Mouse (Mus musculus) lung, embryonic 16.5 days (tissue): ENCODE data around the gene Efhc1. TPM values are rescaled to one million over a fixed set of nuclear protein-coding genes. Genes with fewer than 3 reads are reported as not detected.
"Not testable (repeated sequence)": the region's sequence is repeated elsewhere in the genome, so short reads cannot be mapped to it uniquely, and the experiment has no call there.

Experiments
- ATAC-seq: fragments of 200-750 bp; cut with Nextera tagmentation; 2 replicates; pipeline ENCODE4 v1.8.0; 2017; ENCODE audit warnings: low read depth, mild to moderate bottlenecking, moderate library complexity
- H3K27ac ChIP-seq: fragments of 300-500 bp; sonication (generic); 2 replicates; pipeline ENCODE4 v1.5.1; 2014; ENCODE audit warnings: mild to moderate bottlenecking, control low read depth, low read length
- H3K27me3 ChIP-seq: fragments of 300-500 bp; sonication (generic); 2 replicates; pipeline ENCODE4 v1.6.1; 2014; ENCODE audit warnings: low read depth, low read length, mixed read lengths; ENCODE audit not compliant: control insufficient read depth, insufficient read depth
- H3K36me3 ChIP-seq: fragments of 300-500 bp; sonication (generic); 2 replicates; pipeline ENCODE4 v1.6.1; 2014; ENCODE audit warnings: low read length; ENCODE audit not compliant: control insufficient read depth, insufficient read depth
- H3K4me1 ChIP-seq: fragments of 300-500 bp; sonication (generic); replicated peaks from 2 replicates; pipeline ENCODE4 v1.6.1; 2014; ENCODE audit warnings: low read length, mixed read lengths; ENCODE audit not compliant: control insufficient read depth, insufficient read depth
- H3K4me2 ChIP-seq: fragments of 300-500 bp; sonication (generic); 2 replicates; pipeline ENCODE4 v1.6.1; 2014; ENCODE audit warnings: low read depth, low read length, control low read depth
- H3K4me3 ChIP-seq: fragments of 300-500 bp; sonication (generic); 2 replicates; pipeline ENCODE4 v1.5.1; 2014; ENCODE audit warnings: mild to moderate bottlenecking, low read length, control low read depth
- H3K9ac ChIP-seq: fragments of 300-500 bp; sonication (generic); 2 replicates; pipeline ENCODE4 v1.6.1; 2014; ENCODE audit warnings: low read length, control low read depth
- H3K9me3 ChIP-seq: fragments of 300-500 bp; sonication (generic); 2 replicates; pipeline ENCODE4 v1.6.1; 2016; ENCODE audit warnings: low read length; ENCODE audit not compliant: control insufficient read depth
- WGBS: fragments of 180-500 bp; shearing (Covaris S2); extraction: QIAGEN DNeasy Blood & Tissue Kit; methylation state at CpG from one replicate; pipeline ENCODE4 v1.1.7; 2014; 5-methylcytosine and 5-hydroxymethylcytosine counted together
- polyA plus RNA-seq: library from polyadenylated mRNA; unstranded; fragments of >200 nt; fragmentation: Nextera tagmentation; extraction: Ambion mirVana; gene quantifications from 2 replicates; pipeline ENCODE4 v1.2.1, GENCODE M21; 2015

Efhc1 gene
- polyA plus RNA-seq, 1 experiment from 2014 or later = 8.1 TPM

DNA sequence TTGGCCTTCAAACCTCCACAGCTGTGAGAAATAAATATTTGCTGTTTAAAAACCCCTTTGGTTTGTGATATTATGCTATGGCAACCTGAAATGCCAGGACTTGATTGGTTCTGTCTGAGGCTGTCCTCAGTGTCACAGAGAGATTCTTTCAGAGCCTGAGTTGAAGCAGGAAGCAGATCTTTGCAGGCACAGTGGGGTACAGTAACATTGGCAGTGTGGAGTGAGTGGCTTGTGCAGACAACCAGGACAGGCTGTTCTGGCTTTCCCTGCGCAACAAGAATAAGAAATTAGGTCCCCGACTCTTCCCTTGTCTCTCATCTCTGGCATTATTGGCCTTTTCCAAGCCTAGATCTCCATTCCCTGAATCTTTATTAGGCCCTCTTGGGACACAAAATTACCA lies 31.7 kb upstream of the Efhc1 start:
- WGBS = 92% methylated on average over 2 of the region's 2 CpGs
- H3K4me3 ChIP-seq = no peak overlapping the region
- peaks cover 7% of the 10 kb centered on the region for H3K4me1 ChIP-seq
- H3K36me3 ChIP-seq = no peaks in the 10 kb centered on the region
- no peak overlapping the region for H3K9ac ChIP-seq
- no peak overlapping the region for H3K27ac ChIP-seq
- H3K27me3 ChIP-seq = no peaks in the 10 kb centered on the region
- ATAC-seq = no peak
- H3K9me3 ChIP-seq = no peaks in the 10 kb centered on the region
- H3K4me2 ChIP-seq = no peak overlapping the region

DNA sequence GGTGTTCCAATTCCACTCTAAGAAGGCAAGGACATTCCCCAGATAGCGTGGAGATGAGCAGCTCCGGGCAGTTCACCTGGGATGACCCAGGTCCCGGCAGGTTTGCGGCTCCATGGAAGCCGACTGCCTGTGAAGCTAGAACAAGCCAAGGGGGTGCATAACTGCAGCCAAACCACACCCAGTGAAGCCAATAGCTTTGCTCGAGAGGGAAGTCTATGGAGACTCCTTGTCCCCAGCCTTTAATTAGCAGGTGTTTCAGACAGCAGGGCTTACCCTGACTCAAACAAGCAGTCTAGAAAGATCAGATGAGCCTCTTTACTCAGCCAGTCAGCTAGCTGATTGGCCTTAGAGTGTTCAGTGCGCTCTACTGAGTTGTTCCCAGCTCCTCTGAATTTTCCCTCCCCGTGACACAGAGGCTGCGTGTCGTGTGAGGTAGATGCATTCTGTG lies 30.3 kb upstream of the Efhc1 start:
- ATAC-seq = no peak

DNA sequence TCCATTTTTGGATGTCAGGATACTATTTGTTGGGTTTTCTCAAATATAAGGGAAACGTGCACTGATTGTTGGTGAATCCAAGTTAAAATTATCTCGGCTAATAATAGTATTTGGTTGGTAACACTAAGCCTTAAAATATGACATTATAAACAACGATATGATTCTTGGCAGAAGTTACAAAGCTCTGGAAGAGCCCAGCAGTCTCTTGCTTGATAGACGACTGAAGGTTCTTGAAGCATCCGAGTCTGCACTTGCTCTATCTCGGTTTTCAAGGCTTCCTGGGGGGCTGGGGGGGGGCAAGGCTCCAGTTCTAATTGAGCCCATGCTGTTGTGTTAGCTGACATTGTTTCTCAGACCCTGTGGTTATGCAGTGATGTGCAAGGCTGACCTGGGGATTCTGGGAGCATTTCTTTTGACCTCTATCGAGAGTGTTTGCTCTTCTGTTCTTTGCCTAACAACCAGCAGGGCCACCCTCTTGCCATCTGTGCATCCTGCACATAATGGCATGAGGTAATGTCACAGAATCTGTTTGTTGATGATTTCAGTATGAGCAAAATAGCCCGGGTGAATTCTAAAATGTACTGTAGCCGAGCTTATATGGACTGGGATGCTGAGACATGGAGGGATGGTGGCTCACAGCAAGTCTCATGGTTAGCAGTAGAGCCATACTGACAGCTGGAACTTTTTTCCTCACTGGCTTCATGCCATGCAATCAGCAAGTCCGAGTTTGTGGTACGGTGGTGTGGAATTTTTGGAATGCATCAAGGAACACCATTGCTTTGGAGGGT lies 28.6 kb upstream of the Efhc1 start:
- peak; percentile 86 for ATAC-seq
- 26% methylated on average over 11 of the region's 11 CpGs for WGBS
- peak overlapping the region; percentile 26; the same call in 1 of the 2 replicates for H3K4me2 ChIP-seq
- peak overlapping the region; percentile 56 for H3K27ac ChIP-seq
- H3K4me3 ChIP-seq = no peak overlapping the region
- no peaks in the 10 kb centered on the region for H3K9me3 ChIP-seq
- H3K36me3 ChIP-seq = no peaks in the 10 kb centered on the region
- no peak overlapping the region for H3K9ac ChIP-seq
- peaks cover 7% of the 10 kb centered on the region for H3K4me1 ChIP-seq
- H3K27me3 ChIP-seq = no peaks in the 10 kb centered on the region

More for the DNA sequence above, 30.3 kb upstream of the Efhc1 start:
- H3K4me3 ChIP-seq = no peak overlapping the region
- 86% methylated on average over 10 of the region's 10 CpGs for WGBS
- no peaks in the 10 kb centered on the region for H3K27me3 ChIP-seq
- H3K4me1 ChIP-seq = peaks cover 7% of the 10 kb centered on the region
- H3K4me2 ChIP-seq = no peak overlapping the region
- H3K27ac ChIP-seq = no peak overlapping the region
- no peak overlapping the region for H3K9ac ChIP-seq
- H3K9me3 ChIP-seq = no peaks in the 10 kb centered on the region
- H3K36me3 ChIP-seq = no peaks in the 10 kb centered on the region

DNA sequence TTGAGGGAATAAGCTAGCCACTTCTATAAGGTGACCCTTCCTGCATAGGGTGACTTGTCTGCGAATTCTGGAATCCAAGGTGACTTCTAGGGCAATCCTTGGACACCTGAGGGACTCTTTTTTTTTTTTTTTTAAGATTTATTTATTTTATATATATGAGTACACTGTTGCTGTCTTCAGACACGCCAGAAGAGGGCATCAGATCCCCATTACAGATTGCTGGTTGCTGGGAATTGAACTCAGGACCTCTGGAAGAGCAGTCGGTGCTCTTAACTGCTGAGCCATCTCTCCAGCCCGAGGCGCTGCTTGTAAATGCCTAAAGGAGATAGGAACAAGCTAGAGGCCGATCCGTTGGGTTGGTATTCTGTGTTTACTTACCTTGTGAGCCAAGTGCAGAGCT lies 26.1 kb upstream of the Efhc1 start:
- H3K27me3 ChIP-seq, H3K36me3 ChIP-seq, H3K9ac ChIP-seq, H3K4me2 ChIP-seq, ATAC-seq, H3K9me3 ChIP-seq, H3K27ac ChIP-seq, H3K4me3 ChIP-seq, H3K4me1 ChIP-seq: not testable (repeated sequence)
- 75% methylated on average over 7 of the region's 7 CpGs for WGBS

DNA sequence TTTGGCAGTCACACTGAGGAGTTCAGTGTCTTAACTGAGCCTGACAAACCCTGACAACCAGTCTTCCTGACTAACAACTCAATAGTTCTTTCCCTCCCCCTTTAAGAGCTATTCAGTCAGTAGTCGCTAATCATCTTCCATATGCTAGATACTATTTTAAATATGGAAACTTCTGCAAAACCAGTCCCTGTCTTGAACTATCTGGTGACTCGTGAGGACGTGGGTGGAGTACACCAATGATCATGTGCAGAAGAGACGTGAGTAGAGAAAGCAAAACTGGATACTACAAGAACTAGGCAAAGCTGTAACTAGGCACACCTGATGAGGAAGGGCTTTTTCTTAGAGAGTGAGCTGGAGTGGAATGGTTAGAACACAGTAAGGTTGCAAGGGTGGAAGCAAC lies 25.5 kb upstream of the Efhc1 start:
- Histone ChIP-seq H3K9me3 (no peaks in the 10 kb centered on the region), H3K36me3 (no peaks in the 10 kb centered on the region), H3K27me3 (no peaks in the 10 kb centered on the region), H3K4me2 (no peak overlapping the region), H3K4me3 (no peak overlapping the region), H3K4me1 (peaks cover 7% of the 10 kb centered on the region), H3K9ac (no peak overlapping the region), H3K27ac (no peak overlapping the region)
- 90% methylated on average over 4 of the region's 4 CpGs for WGBS
- ATAC-seq = no peak

DNA sequence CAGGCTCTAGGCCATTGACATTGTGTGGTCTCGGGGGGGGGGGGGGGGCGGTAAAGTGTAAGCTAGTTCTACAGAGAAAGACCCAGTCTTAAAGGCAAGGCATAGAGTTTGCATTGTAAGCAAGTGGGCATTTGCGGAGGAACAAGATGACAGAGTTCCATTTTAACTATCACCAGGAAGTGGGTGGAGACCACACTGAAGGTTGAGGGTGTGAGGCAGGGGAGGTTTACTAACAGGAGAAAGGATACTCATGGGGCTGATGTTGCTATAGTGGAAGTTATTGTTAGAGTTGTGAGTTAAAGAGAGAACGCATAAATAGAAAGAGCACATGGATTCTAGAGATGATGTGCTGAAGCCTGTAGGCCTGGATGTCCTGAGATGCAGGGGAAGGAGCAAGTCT lies 25.1 kb upstream of the Efhc1 start:
- no peaks in the 10 kb centered on the region for H3K9me3 ChIP-seq
- ATAC-seq = no peak
- H3K4me2 ChIP-seq = no peak overlapping the region
- H3K27ac ChIP-seq = no peak overlapping the region
- H3K4me3 ChIP-seq = no peak overlapping the region
- 79% methylated on average over 3 of the region's 4 CpGs for WGBS
- H3K4me1 ChIP-seq = peaks cover 7% of the 10 kb centered on the region
- H3K9ac ChIP-seq = no peak overlapping the region
- H3K27me3 ChIP-seq = no peaks in the 10 kb centered on the region
- no peaks in the 10 kb centered on the region for H3K36me3 ChIP-seq

DNA sequence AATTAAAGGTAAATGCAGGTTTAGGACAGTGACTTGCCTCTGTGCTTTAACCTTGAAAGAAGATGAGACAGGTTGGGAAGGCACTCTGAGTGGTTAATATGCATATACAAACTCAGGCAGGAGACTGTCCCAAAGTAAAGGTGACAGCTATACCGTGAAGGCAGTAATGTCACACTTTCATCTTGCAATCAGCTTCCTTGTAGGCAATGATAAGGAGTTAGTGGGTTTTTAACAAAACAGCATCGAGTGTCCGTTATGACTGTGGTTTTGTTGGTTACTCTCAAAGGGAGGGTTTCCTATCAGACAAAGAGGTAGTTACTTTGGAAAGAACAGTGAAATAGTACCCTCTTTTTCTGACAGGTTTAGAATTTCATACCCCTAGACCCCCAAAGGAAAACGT lies 22.9 kb upstream of the Efhc1 start:
- no peak for ATAC-seq
- Histone ChIP-seq H3K4me1 (no peaks in the 10 kb centered on the region), H3K27ac (no peak overlapping the region), H3K9me3 (no peaks in the 10 kb centered on the region), H3K4me2 (no peak overlapping the region), H3K36me3 (no peaks in the 10 kb centered on the region), H3K4me3 (no peak overlapping the region), H3K9ac (no peak overlapping the region), H3K27me3 (no peaks in the 10 kb centered on the region)
- WGBS = 67% methylated on average over 4 of the region's 4 CpGs

DNA sequence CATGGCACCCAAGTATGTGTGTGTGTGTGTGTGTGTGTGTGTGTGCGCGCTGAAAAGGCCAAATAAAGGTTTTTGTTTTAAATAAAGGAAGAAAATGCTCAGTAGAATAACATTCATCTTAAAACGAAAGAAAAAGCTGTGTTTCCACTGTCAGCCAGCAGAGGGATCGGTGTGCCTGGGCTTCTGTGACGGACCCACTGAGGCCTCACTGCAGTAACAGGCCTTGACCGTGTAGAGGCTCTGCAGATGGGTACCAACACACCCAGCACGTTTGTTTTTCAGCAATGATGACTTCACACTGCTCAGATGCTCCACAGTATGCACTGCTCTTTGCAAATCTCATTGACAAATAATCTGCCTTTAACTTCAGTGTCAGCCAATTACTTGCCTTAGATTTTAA lies 18.0 kb upstream of the Efhc1 start:
- H3K36me3 ChIP-seq = peaks cover 2% of the 10 kb centered on the region; the same call in 1 of the 2 replicates
- H3K9ac ChIP-seq = no peak overlapping the region
- H3K4me2 ChIP-seq = no peak overlapping the region
- no peaks in the 10 kb centered on the region for H3K9me3 ChIP-seq
- no peak overlapping the region for H3K27ac ChIP-seq
- H3K4me3 ChIP-seq = no peak overlapping the region
- WGBS = 26% methylated on average over 7 of the region's 7 CpGs
- no peaks in the 10 kb centered on the region for H3K4me1 ChIP-seq
- ATAC-seq = peak; percentile 74; the same call in 1 of the 2 replicates
- no peaks in the 10 kb centered on the region for H3K27me3 ChIP-seq

DNA sequence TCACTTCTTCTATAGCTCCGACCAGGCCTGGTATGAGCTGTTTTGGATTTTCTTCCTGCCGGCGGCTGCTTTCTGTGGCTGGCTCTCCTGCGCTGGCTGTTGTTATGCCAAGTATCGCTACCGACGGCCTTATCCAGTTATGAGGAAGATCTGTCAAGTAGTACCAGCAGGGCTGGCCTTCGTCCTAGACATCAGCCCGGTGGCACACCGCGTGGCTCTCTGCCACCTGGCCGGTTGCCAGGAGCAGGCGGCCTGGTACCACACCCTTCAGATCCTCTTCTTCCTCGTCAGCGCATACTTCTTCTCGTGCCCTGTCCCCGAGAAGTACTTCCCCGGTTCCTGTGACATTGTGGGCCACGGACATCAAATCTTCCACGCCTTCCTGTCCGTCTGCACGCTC lies 16.3 kb upstream of the Efhc1 start:
- H3K27ac ChIP-seq = no peak overlapping the region
- H3K4me3 ChIP-seq = no peak overlapping the region
- no peak overlapping the region for H3K4me2 ChIP-seq
- H3K4me1 ChIP-seq = no peaks in the 10 kb centered on the region
- no peaks in the 10 kb centered on the region for H3K27me3 ChIP-seq
- no peak overlapping the region for H3K9ac ChIP-seq
- peaks cover 2% of the 10 kb centered on the region; the same call in 1 of the 2 replicates for H3K36me3 ChIP-seq
- no peaks in the 10 kb centered on the region for H3K9me3 ChIP-seq
- ATAC-seq = no peak
- WGBS = 82% methylated on average over 22 of the region's 22 CpGs
